Mouse (Mus musculus) fibroblast of lung, adult 2 months (primary cell): Measurements from ENCODE around the gene Ripply3.
A peak's percentile ranks its signal among the peaks of the same experiment; 100 is the strongest.

Experiments
- DNase-seq: peaks from one replicate; pipeline ENCODE4 v3.0.0-alpha.2; 2011; ENCODE audit warnings: low read depth

Ripply3 gene

GRCm38 (mm10) chr16:94327781-94328711, at the start of gene Ripply3:
TSS of gene Ripply3 (plus strand) at chr16:94328420.
- DNase-seq = no peak

DNA sequence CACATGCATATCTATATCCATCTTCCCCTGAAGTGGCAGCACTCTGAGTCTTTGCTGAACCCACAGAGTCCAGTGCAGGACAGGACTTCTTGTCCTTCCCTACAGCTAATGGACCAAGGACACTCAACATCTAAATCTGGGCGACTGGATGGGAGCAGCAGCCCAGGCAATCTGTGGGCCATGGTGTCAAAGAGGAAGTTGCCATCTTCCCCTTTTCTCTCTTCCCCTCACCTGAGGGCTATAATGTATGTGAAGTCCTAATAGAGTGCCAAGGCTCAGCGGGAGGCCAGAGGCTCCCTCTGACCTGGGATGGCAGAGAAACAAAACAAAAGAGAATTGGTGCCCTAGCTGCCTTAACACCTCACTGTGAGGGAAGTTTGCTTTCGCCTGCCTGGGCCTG, 44.2 kb upstream of the Ripply3 start:
- no peak for DNase-seq

GRCm38 (mm10) chr16:94287826-94288225, 40.4 kb upstream of the Ripply3 start:
- DNase-seq = no peak

GRCm38 (mm10) chr16:94289138-94290072, 38.8 kb upstream of the Ripply3 start:
- no peak for DNase-seq

DNA sequence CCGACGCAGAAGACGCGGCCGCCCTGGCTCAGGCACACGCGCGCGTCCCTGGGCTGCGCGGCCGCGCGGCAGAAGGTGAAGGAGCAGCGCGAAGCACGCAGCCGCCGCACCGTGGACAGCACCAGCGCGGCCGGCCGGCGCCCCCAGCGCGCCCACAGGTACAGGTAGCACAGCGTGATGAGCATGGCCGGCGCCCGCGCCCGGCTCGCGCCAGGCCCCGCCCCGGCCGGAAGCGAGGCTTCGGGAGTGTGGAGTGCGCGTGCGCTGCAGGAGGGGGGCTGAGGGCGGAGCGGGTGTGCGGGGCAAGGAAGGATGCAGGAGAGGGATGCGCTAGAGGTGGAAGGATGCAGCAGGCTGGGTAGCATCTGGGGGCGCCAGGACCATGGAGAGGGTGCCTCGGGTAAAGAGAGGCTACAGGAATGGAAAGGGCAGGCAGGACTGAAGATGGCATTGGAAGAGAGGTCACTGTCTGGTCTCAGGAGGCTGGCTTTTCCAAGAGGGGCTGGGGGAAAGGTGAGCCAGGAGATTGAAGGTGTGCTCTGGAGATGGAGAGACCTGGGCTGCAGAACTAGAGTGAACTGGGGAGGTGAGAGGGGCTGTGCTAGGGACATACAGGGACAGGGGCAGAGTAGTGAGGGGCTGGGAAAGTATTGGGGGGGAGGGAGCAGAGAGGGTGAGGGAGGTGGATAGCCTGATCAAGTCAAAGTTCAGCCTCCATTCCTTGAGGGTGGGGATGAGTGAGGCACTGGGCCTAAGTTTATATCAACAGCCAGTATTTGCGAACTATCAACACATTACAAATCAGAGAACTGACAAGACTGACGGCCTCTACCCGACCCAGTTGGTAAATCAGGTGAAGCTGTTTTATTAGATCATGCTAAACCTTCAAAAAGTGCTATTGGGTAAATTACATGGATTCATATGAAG, 37.9 kb upstream of the Ripply3 start:
- no peak for DNase-seq

GRCm38 (mm10) chr16:94291141-94291540, 37.1 kb upstream of the Ripply3 start:
- no peak for DNase-seq

DNA sequence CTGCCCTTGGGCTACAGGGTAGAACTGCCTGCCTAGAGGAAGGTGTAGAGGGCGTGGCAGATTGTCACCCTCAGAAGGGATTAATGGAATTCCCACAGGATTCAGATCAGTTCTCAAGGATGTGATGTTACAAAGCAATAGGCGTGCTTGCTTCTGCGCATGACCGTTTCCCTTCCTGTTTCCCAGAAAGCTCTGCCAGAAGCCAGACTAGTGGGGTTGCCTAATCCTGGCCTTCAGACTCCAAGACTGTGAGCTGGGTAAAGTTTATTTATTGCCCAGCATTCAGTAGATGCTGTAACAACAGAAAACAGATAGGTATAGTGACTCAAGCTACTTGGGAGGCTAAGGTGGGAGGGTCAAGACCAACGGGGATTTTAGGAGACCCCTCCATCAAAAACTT, 30.1 kb upstream of the Ripply3 start:
- no peak for DNase-seq

GRCm38 (mm10) chr16:94299210-94299609, 29.0 kb upstream of the Ripply3 start:
- DNase-seq = no peak

DNA sequence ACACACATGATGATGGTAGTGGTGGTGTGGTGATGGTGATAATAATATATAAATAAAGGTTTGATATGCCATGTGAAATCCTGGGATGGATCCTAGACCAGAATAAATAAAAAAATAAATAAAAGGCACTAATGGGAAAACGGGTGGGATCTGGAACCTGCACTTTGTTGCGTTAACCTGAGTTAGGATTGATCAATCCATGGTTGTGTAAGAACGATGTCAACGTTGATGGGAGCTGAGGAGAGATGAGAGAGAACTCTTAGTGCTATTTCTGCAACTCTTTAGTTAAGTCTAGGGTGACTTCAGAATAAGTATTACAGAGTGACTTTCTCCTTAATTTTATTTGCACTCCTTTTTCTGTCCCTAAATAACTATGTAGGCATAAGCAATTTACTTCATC, 27.0 kb upstream of the Ripply3 start:
- DNase-seq = no peak

DNA sequence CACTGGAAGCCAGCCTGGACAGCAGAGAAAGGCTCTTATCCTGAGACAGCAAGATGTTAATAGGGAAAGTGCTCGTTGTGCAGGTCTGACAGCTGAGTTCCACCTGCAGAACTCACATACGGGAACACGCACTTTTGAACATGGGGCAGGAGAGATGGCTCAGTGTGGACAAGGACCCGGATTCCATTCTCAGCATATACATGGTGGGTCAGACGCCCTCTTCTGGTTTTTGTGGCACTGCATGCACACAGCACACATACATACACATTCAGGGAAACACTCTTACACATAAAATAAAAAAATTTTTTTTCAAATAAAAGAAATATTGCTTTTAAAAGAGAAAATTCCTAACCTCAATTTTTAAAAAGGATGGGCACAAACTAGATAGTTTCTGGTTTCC, 26.5 kb upstream of the Ripply3 start:
- DNase-seq = no peak

GRCm38 (mm10) chr16:94302274-94303202, 25.7 kb upstream of the Ripply3 start:
- no peak for DNase-seq

DNA sequence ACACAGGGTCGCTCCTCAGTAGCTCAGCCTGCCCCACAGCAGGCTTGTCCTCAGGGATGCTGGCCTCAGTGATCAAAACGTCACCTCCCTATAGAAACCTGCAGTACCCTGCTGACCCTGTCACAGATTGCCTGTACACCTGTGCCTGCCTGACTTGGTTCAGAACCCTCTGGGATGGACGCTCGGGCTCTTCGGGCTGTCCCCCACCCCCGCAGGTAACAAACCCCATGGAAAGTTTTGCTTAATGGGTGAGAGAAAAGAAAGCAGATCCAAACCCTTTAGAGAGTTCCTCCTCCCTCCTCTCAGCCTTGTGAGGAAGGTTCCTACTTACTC, 25.1 kb upstream of the Ripply3 start:
- DNase-seq = no peak

DNA sequence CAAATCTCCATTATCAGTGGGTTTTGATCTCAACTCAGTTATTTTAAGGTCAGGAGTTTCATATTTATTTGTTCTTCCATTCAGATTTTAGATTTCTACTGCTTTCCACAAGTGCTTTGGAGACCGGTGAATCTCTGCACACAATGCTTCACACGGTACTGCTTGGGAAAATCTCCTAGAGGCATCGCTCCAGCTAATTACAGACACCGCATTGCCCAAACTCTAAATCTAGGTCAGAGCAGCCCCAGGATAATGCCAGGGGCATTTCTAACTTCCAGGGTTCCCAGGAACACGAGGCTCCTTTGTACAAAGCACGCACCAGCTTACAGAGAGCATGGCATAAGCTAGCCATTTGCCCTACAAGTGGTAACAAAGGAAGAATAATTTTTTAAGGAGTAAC, 20.7 kb upstream of the Ripply3 start:
- DNase-seq = peak; percentile 73

DNA sequence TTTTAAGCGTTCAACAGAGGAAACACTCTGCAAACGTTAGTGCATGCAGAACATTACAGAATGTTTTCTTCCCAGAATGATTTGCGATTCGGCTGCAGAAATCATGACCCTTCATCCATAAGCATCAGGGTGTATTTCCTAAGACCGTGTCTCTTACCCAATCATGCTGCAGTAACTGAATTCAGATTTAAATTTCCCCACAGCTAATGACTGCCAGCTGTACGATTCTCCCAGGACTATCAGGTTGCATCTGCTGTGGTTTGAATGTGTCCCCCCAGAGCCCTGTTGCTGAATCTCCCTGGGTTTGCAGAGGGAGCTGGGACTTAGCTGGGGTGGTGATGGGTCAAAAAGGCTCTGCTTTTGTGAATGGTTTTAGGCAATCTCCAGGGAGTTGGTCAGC, 20.3 kb upstream of the Ripply3 start:
- peak; percentile 80 for DNase-seq

DNA sequence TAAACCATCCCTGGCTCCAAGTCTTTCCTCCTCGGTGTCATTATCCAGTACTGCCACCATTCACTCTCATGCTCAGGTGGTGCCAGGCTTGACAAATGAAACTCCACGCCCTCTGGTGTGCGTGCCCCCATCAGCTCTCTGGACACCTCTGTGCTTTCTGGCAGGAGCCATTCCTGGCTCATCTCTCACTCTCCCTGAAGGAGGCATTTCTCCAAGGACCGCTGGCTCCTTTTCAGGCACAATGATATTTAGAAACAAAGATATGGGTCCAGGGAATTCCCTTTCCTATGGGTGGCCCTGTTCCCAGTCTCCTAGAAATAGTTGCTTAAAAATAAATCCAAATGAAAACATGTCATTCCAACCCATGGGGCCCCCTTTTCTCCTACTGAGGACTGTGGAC, 19.2 kb upstream of the Ripply3 start:
- no peak for DNase-seq

DNA sequence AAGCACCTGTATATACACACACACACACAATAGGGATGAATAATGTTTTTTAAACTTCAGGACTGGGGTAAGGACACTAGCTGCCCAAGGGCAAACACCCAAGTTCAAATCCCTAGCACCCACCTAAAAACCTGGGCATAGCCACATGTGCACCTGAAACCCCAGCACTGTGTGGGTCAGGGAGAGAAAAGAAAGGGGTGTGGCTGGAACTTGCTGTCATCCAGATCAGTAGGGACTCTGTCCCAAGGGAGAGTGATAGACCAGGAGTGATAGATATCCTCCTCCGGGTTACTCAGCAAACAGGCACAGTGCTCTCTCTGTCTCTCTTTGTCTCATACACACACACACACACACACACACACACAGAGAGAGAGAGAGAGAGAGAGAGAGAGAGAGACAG, 16.8 kb upstream of the Ripply3 start:
- DNase-seq = no peak

DNA sequence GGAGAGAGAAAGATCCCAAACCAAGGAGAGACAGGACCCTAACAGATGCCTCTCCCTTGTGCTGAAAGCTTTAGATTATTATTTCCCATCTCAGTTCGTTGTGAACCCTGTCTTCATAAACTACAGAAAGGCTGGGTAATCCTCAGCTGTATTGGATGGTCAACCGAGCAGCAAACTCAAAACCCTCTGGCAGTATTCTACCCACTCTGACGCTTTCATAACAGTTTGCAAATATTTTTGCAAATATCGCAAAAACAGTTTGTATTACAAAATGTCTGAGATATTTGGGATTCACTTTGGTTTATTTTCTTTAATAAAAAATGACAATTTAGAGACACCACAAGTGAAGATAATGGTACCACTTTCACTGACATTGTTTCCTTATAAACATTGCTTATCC, 16.3 kb upstream of the Ripply3 start:
- DNase-seq = no peak

DNA sequence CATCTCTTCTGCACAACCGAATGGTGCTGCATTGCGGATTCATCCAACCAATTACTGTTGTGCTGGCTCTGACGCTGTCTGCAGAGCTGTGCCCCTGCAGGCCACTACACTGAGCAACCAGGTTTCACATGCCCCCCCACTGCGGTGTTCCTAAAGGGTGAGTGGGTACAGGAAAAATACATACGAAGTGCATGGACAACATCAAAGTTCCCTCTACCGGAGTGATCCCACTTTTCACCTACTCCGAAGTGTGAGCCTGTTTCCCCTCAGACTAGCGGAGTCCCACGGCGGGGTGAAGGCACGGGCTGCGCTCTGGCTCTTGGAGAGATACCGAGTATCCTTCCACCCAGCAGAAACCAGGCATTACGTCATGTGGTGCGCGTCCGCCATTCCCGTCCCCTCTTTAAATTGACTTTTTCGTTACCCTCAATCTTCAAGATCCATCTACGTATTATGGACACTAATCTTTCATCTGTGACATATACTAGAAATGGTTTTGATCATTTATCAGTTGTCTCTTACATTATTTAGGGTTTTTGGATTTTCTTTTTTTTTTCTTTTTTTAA, 15.5 kb upstream of the Ripply3 start:
- peak; percentile 84 for DNase-seq

- peak; percentile 83 for DNase-seq
These were observed 14.8 kb upstream of the Ripply3 start, which contains the start of gene Hlcs for GRCm38 (mm10) chr16:94313229-94314030. TSS of gene Hlcs (minus strand) at chr16:94313571.
